ENCODE assay signal across 8 mouse cellular contexts in the genomic region with DNA sequence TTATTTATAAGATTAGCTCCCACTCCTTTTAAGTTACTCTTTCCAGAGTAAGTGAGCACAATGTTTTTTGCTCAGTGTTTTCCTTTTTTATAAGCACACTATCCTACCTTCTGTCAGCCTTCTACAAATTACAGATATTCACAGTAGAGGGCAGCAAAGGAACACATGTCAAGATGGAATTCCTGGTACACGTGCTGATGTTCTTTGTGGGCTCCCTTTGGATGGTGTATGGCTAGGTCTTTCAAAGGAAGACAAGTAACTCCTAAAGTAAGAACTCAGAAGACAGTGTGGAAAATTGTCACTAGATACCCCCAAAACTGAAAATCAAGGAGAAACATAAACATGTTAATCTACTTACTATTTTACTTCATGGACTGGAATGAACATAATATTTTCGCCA. TPM values are rescaled to one million over a fixed set of nuclear protein-coding genes. Genes with fewer than 3 reads are reported as not detected.
A peak's percentile ranks its signal among the peaks of the same experiment; 100 is the strongest.
DNase-seq lines count a peak whose midpoint lies in the region; ATAC-seq and TF ChIP-seq lines count a peak whose summit lies in the region.

No protein-coding gene starts in this region.

- ATAC-seq in lung, postnatal 0 days: no peak
- ATAC-seq in forebrain, embryonic 13.5 days: peak; percentile 74
- ATAC-seq in neural tube, embryonic 15.5 days (ENCODE audit: low FRiP score): peak; percentile 73
- ATAC-seq in CD4-positive, CD25-positive, alpha-beta regulatory T cell, adult 4 months: no peak

- no peaks in the 10 kb centered on the region for H3K4me1 ChIP-seq in lung, postnatal 0 days (ENCODE audit: insufficient read depth, low read depth, low read length)
- no peaks in the 10 kb centered on the region for H3K4me1 ChIP-seq in forebrain, embryonic 13.5 days
- H3K4me1 ChIP-seq in neural tube, embryonic 15.5 days: no peaks in the 10 kb centered on the region

- no peak overlapping the region for H3K27ac ChIP-seq in gastrocnemius, adult 2 months
- no peak overlapping the region for H3K27ac ChIP-seq in lung, postnatal 0 days (ENCODE audit: low read length)
- H3K27ac ChIP-seq in forebrain, embryonic 13.5 days: no peak overlapping the region
- H3K27ac ChIP-seq in neural tube, embryonic 15.5 days (replicated peaks): no peak overlapping the region

- no peak for TF ChIP-seq EP300 in lung, postnatal 0 days (IDR thresholded peaks at IDR 0.05)

- TF ChIP-seq CTCF in gastrocnemius, adult 2 months (IDR thresholded peaks at IDR 0.05): peak; percentile 46
- TF ChIP-seq CTCF in lung, postnatal 0 days (IDR thresholded peaks at IDR 0.05): peak; percentile 72

- no peak overlapping the region for H3K4me2 ChIP-seq in lung, postnatal 0 days (replicated peaks; ENCODE audit: low read depth, low read length)
- H3K4me2 ChIP-seq in forebrain, embryonic 13.5 days: no peak overlapping the region
- no peak overlapping the region for H3K4me2 ChIP-seq in neural tube, embryonic 15.5 days

- WGBS in lung, postnatal 0 days: 46% methylated on average over 2 of the region's 2 CpGs
- 41% methylated on average over 2 of the region's 2 CpGs for WGBS in forebrain, embryonic 13.5 days
- 47% methylated on average over 2 of the region's 2 CpGs for WGBS in neural tube, embryonic 15.5 days

- H3K9me3 ChIP-seq in lung, postnatal 0 days (ENCODE audit: low read length): no peaks in the 10 kb centered on the region
- H3K9me3 ChIP-seq in forebrain, embryonic 13.5 days (replicated peaks): no peaks in the 10 kb centered on the region
- no peaks in the 10 kb centered on the region for H3K9me3 ChIP-seq in neural tube, embryonic 15.5 days (replicated peaks)

- DNase-seq in gastrocnemius, adult 2 months: no peak
- DNase-seq in gastrocnemius, postnatal 10 days: no peak
- DNase-seq in lung, postnatal 0 days (ENCODE audit: low spot score): peak; percentile 39
- no peak for DNase-seq in lung, adult 18-20 months
- no peak for DNase-seq in adrenal gland, postnatal 25 days

- no peaks in the 10 kb centered on the region for H3K27me3 ChIP-seq in lung, postnatal 0 days (replicated peaks; ENCODE audit: insufficient read depth, low read length)
- no peaks in the 10 kb centered on the region for H3K27me3 ChIP-seq in forebrain, embryonic 13.5 days
- no peaks in the 10 kb centered on the region for H3K27me3 ChIP-seq in neural tube, embryonic 15.5 days (replicated peaks)

- H3K36me3 ChIP-seq in lung, postnatal 0 days (ENCODE audit: insufficient read depth, low read length): no peaks in the 10 kb centered on the region
- H3K36me3 ChIP-seq in forebrain, embryonic 13.5 days (ENCODE audit: poor library complexity, severe bottlenecking): no peaks in the 10 kb centered on the region
- no peaks in the 10 kb centered on the region for H3K36me3 ChIP-seq in neural tube, embryonic 15.5 days

- intact Hi-C loops in gastrocnemius, adult 2 months (cut with DNase I): no loop called here

- H3K9ac ChIP-seq in lung, postnatal 0 days (replicated peaks; ENCODE audit: low read depth): no peak overlapping the region
- no peak overlapping the region for H3K9ac ChIP-seq in forebrain, embryonic 13.5 days
- H3K9ac ChIP-seq in neural tube, embryonic 15.5 days (replicated peaks): no peak overlapping the region

- H3K4me3 ChIP-seq in gastrocnemius, adult 2 months: no peak overlapping the region
- no peak overlapping the region for H3K4me3 ChIP-seq in lung, postnatal 0 days (ENCODE audit: low read depth, low read length)
- H3K4me3 ChIP-seq in forebrain, embryonic 13.5 days: no peak overlapping the region
- no peak overlapping the region for H3K4me3 ChIP-seq in neural tube, embryonic 15.5 days (replicated peaks)

RNA-seq across cellular contexts. Expression of a gene that starts 19.9 kb away (rescaled TPM):
- 1 to 10 TPM; 1.8 to 2.1 TPM for total RNA-seq in gastrocnemius, adult 2 months (2021)
- total RNA-seq in gastrocnemius, postnatal 10 days (2021): 1 to 10 TPM; 4.3 to 4.7 TPM
- polyA plus RNA-seq in lung, postnatal 0 days (2015; fragmentation: Nextera tagmentation; extraction: Ambion mirVana): 9.6 and 11.2 TPM in 2 replicates
- polyA plus RNA-seq in forebrain, embryonic 13.5 days (2015; fragmentation: Nextera tagmentation; extraction: Ambion mirVana): 3.8 and 4.7 TPM in 2 replicates
- 4.7 and 8.4 TPM in 2 replicates for polyA plus RNA-seq in neural tube, embryonic 15.5 days (2015; fragmentation: Nextera tagmentation; extraction: Ambion mirVana)
- 16.8 and 18.5 TPM in 2 replicates for total RNA-seq in adrenal gland, postnatal 25 days (2021)
- polyA plus RNA-seq in CD4-positive, CD25-positive, alpha-beta regulatory T cell, adult 4 months (2017; shearing (Covaris generic)): 10 to 100 TPM in 1 of 2 experiments, 1 to 10 TPM in 1; 9.4 to 12.1 TPM

Comparison
In these comparisons a context has a peak if more than half of its experiments do, and no peak if none do; other contexts are left out.
1. ATAC-seq: peak in forebrain, embryonic 13.5 days (single experiment) and neural tube, embryonic 15.5 days (single experiment); none in lung, postnatal 0 days (single experiment) and CD4-positive, CD25-positive, alpha-beta regulatory T cell, adult 4 months (single experiment).